Mouse (Mus musculus): ENCODE results near the gene Prf1.

GRCm38 (mm10) chr10:61275669-61276110, 21.9 kb upstream of the Prf1 start:
- 0 out of 2 replicates have a peak, but pooled peaks have one; percentile 48 for TF ChIP-seq EP300 (IDR thresholded peaks at IDR 0.05; ENCODE audit: insufficient read depth, low read depth, low read length)
- TF ChIP-seq CTCF (IDR thresholded peaks at IDR 0.05) = peak; percentile 85
- TF ChIP-seq POLR2A (IDR thresholded peaks at IDR 0.05; ENCODE audit: insufficient read depth, low read depth, low read length) = no peak

Measured in heart, adult 2 months (tissue).